Mouse (Mus musculus) midbrain, embryonic 10.5 days (tissue): ENCODE data around the gene Lnx1. TPM values are rescaled to one million over a fixed set of nuclear protein-coding genes. Genes with fewer than 3 reads are reported as not detected.

Experiments used
- DNase-seq: peaks from one replicate; pipeline ENCODE4 v3.0.0-alpha.2; 2017; ENCODE audit warnings: low spot score
- H3K27ac ChIP-seq: fragments of 300-500 bp; sonication (generic); replicated peaks from 2 replicates; pipeline ENCODE4 v1.5.1; 2016; ENCODE audit warnings: mild to moderate bottlenecking
- H3K27me3 ChIP-seq: fragments of 300-500 bp; sonication (generic); 2 replicates; pipeline ENCODE4 v1.6.1; 2016; ENCODE audit warnings: low read depth, mild to moderate bottlenecking; ENCODE audit not compliant: poor library complexity, severe bottlenecking
- H3K36me3 ChIP-seq: fragments of 300-500 bp; sonication (generic); 2 replicates; pipeline ENCODE4 v1.6.1; 2016; ENCODE audit warnings: mild to moderate bottlenecking, moderate library complexity
- H3K4me1 ChIP-seq: fragments of 300-500 bp; sonication (generic); 2 replicates; pipeline ENCODE4 v1.6.1; 2016
- H3K4me3 ChIP-seq: fragments of 300-500 bp; sonication (generic); 2 replicates; pipeline ENCODE4 v1.5.1; 2016; ENCODE audit warnings: mild to moderate bottlenecking, moderate library complexity
- H3K9me3 ChIP-seq: fragments of 300-500 bp; sonication (generic); replicated peaks from 2 replicates; pipeline ENCODE4 v1.6.1; 2016; ENCODE audit warnings: mild to moderate bottlenecking
- WGBS: fragments of 180-500 bp; shearing (Covaris S2); methylation state at CpG from one replicate; pipeline ENCODE4 v1.1.7; 2016; 5-methylcytosine and 5-hydroxymethylcytosine counted together
- polyA plus RNA-seq: library from polyadenylated mRNA; unstranded; fragments of >200 nt; fragmentation: Nextera tagmentation; extraction: Ambion mirVana; gene quantifications from 2 replicates; pipeline ENCODE4 v1.2.1, GENCODE M21; 2016

Lnx1 gene
- polyA plus RNA-seq, 1 experiment from 2014 or later, result 0.46 TPM

GRCm38 (mm10) chr5:74612713-74613112 lies 90.0 kb downstream of the Lnx1 start:
- Histone ChIP-seq H3K4me3 (no peak overlapping the region), H3K27me3 (no peaks in the 10 kb centered on the region), H3K36me3 (no peaks in the 10 kb centered on the region), H3K27ac (no peak overlapping the region), H3K9me3 (no peaks in the 10 kb centered on the region), H3K4me1 (peaks cover under 1% of the 10 kb centered on the region; the same call in 1 of the 2 replicates)
- 91% methylated on average over 5 of the region's 5 CpGs for WGBS
- no peak for DNase-seq

- H3K27ac ChIP-seq, result no peak overlapping the region
- H3K4me1 ChIP-seq, result no peaks in the 10 kb centered on the region
- no peaks in the 10 kb centered on the region for H3K27me3 ChIP-seq
- H3K4me3 ChIP-seq, result no peak overlapping the region
- H3K9me3 ChIP-seq, result no peaks in the 10 kb centered on the region
- 90% methylated on average over 10 of the region's 10 CpGs for WGBS
- DNase-seq, result no peak
- no peaks in the 10 kb centered on the region for H3K36me3 ChIP-seq
Observed at GRCm38 (mm10) chr5:74610511-74610910, 92.2 kb downstream of the Lnx1 start.

GRCm38 (mm10) chr5:74606213-74606612 lies 96.5 kb downstream of the Lnx1 start:
- no peaks in the 10 kb centered on the region for H3K36me3 ChIP-seq
- no peaks in the 10 kb centered on the region for H3K4me1 ChIP-seq
- H3K4me3 ChIP-seq, result no peak overlapping the region
- no peaks in the 10 kb centered on the region for H3K9me3 ChIP-seq
- DNase-seq, result no peak
- WGBS, result 87% methylated on average over 8 of the region's 8 CpGs
- no peaks in the 10 kb centered on the region for H3K27me3 ChIP-seq
- H3K27ac ChIP-seq, result no peak overlapping the region

- WGBS, result 88% methylated on average over 4 of the region's 4 CpGs
- no peaks in the 10 kb centered on the region for H3K27me3 ChIP-seq
- H3K27ac ChIP-seq, result no peak overlapping the region
- H3K4me3 ChIP-seq, result no peak overlapping the region
- H3K9me3 ChIP-seq, result no peaks in the 10 kb centered on the region
- peaks cover 13% of the 10 kb centered on the region for H3K36me3 ChIP-seq
- no peaks in the 10 kb centered on the region for H3K4me1 ChIP-seq
- DNase-seq, result no peak
Observed at GRCm38 (mm10) chr5:74603306-74603705, 99.4 kb downstream of the Lnx1 start.

- Histone ChIP-seq H3K36me3 (peaks cover 23% of the 10 kb centered on the region), H3K27me3 (no peaks in the 10 kb centered on the region), H3K27ac (no peak overlapping the region), H3K9me3 (no peaks in the 10 kb centered on the region), H3K4me1 (no peaks in the 10 kb centered on the region), H3K4me3 (no peak overlapping the region)
- WGBS, result 93% methylated on average over 10 of the region's 10 CpGs
- no peak for DNase-seq
Observed at GRCm38 (mm10) chr5:74602371-74602770, 100.3 kb downstream of the Lnx1 start.

- Histone ChIP-seq H3K9me3 (no peaks in the 10 kb centered on the region), H3K27me3 (no peaks in the 10 kb centered on the region), H3K4me1 (no peaks in the 10 kb centered on the region), H3K36me3 (peaks cover 27% of the 10 kb centered on the region), H3K27ac (no peak overlapping the region), H3K4me3 (no peak overlapping the region)
- 86% methylated on average over 6 of the region's 6 CpGs for WGBS
- no peak for DNase-seq
Observed at GRCm38 (mm10) chr5:74601965-74602364, 100.7 kb downstream of the Lnx1 start.

GRCm38 (mm10) chr5:74601171-74601570 lies 101.5 kb downstream of the Lnx1 start:
- Histone ChIP-seq H3K9me3 (no peaks in the 10 kb centered on the region), H3K36me3 (peaks cover 35% of the 10 kb centered on the region), H3K4me1 (no peaks in the 10 kb centered on the region), H3K27me3 (no peaks in the 10 kb centered on the region), H3K4me3 (no peak overlapping the region), H3K27ac (no peak overlapping the region)
- no peak for DNase-seq
- 91% methylated on average over 3 of the region's 3 CpGs for WGBS

GRCm38 (mm10) chr5:74600010-74600409 lies 102.7 kb downstream of the Lnx1 start:
- WGBS, result 78% methylated on average over 5 of the region's 5 CpGs
- Histone ChIP-seq H3K4me3 (no peak overlapping the region), H3K27ac (no peak overlapping the region), H3K9me3 (no peaks in the 10 kb centered on the region), H3K27me3 (no peaks in the 10 kb centered on the region), H3K36me3 (peaks cover 46% of the 10 kb centered on the region), H3K4me1 (no peaks in the 10 kb centered on the region)
- DNase-seq, result no peak

- 83% methylated on average over 8 of the region's 8 CpGs for WGBS
- no peaks in the 10 kb centered on the region for H3K4me1 ChIP-seq
- no peaks in the 10 kb centered on the region for H3K27me3 ChIP-seq
- no peak overlapping the region for H3K4me3 ChIP-seq
- peaks cover 100% of the 10 kb centered on the region for H3K36me3 ChIP-seq
- DNase-seq, result no peak
- no peak overlapping the region for H3K27ac ChIP-seq
- no peaks in the 10 kb centered on the region for H3K9me3 ChIP-seq
Observed at GRCm38 (mm10) chr5:74593147-74593546, 109.6 kb downstream of the Lnx1 start.

GRCm38 (mm10) chr5:74591413-74591812 lies 111.3 kb downstream of the Lnx1 start:
- H3K27ac ChIP-seq, result no peak overlapping the region
- H3K4me1 ChIP-seq, result no peaks in the 10 kb centered on the region
- no peak for DNase-seq
- no peaks in the 10 kb centered on the region for H3K27me3 ChIP-seq
- no peak overlapping the region for H3K4me3 ChIP-seq
- H3K9me3 ChIP-seq, result no peaks in the 10 kb centered on the region
- peaks cover 99% of the 10 kb centered on the region for H3K36me3 ChIP-seq
- WGBS, result 93% methylated on average over 5 of the region's 5 CpGs

- H3K27me3 ChIP-seq, result no peaks in the 10 kb centered on the region
- H3K4me1 ChIP-seq, result no peaks in the 10 kb centered on the region
- no peaks in the 10 kb centered on the region for H3K9me3 ChIP-seq
- no peak for DNase-seq
- peaks cover 92% of the 10 kb centered on the region for H3K36me3 ChIP-seq
- H3K27ac ChIP-seq, result no peak overlapping the region
- 98% methylated on average over 7 of the region's 7 CpGs for WGBS
- H3K4me3 ChIP-seq, result no peak overlapping the region
Observed at GRCm38 (mm10) chr5:74589133-74589532, 113.6 kb downstream of the Lnx1 start.

GRCm38 (mm10) chr5:74571767-74572166 lies 130.9 kb downstream of the Lnx1 start:
- 94% methylated on average over 6 of the region's 6 CpGs for WGBS
- Histone ChIP-seq H3K27me3 (no peaks in the 10 kb centered on the region), H3K36me3 (peaks cover 69% of the 10 kb centered on the region), H3K27ac (no peak overlapping the region), H3K9me3 (no peaks in the 10 kb centered on the region), H3K4me3 (no peak overlapping the region), H3K4me1 (no peaks in the 10 kb centered on the region)
- no peak for DNase-seq

- Histone ChIP-seq H3K36me3 (peaks cover 92% of the 10 kb centered on the region), H3K27ac (no peak overlapping the region), H3K4me1 (no peaks in the 10 kb centered on the region), H3K27me3 (no peaks in the 10 kb centered on the region), H3K9me3 (no peaks in the 10 kb centered on the region), H3K4me3 (no peak overlapping the region)
- DNase-seq, result no peak
- WGBS, result 85% methylated on average over 1 of the region's 1 CpGs
Observed at GRCm38 (mm10) chr5:74561151-74561550, 141.6 kb downstream of the Lnx1 start.

- peaks cover 94% of the 10 kb centered on the region for H3K36me3 ChIP-seq
- no peaks in the 10 kb centered on the region for H3K4me1 ChIP-seq
- no peak overlapping the region for H3K27ac ChIP-seq
- DNase-seq, result no peak
- no peaks in the 10 kb centered on the region for H3K27me3 ChIP-seq
- no peaks in the 10 kb centered on the region for H3K9me3 ChIP-seq
- no peak overlapping the region for H3K4me3 ChIP-seq
- WGBS, result 92% methylated on average over 8 of the region's 8 CpGs
Observed at GRCm38 (mm10) chr5:74549566-74549965, 153.1 kb downstream of the Lnx1 start.
